Mouse (Mus musculus) lung, postnatal 0 days (tissue): ENCODE data around the gene Prkg1.

Experiments
- CTCF ChIP-seq: IDR thresholded peaks from 2 replicates; pipeline ENCODE4 v1.5.1; 2016; ENCODE audit warnings: antibody characterized with exemption, mild to moderate bottlenecking
- EP300 ChIP-seq: IDR thresholded peaks from 2 replicates; pipeline ENCODE4 v1.6.1; 2016; ENCODE audit warnings: antibody characterized with exemption, mild to moderate bottlenecking, control low read depth

DNA sequence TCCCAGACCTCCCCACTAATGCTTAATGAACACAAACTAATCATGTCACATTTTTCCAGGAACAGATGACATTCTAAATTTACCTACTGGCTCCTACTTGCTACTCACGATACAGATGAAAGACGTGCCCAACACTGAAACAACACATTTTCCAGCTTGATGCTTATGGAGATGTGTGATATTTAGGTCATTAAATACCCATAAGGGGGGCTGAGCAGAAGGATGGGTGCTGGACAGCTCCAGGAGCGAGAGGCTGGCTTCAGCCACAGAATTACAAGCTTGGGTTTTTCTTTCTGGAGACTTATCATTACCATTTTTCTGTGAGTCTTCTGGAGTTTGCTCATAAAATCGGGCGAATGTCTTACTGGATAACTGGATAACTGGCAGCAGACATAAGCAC, 958.6 kb downstream of the Prkg1 start:
- TF ChIP-seq EP300 (no peak), CTCF (no peak)
